Mouse (Mus musculus): Measurements from ENCODE around the gene Atp2a1.

DNA sequence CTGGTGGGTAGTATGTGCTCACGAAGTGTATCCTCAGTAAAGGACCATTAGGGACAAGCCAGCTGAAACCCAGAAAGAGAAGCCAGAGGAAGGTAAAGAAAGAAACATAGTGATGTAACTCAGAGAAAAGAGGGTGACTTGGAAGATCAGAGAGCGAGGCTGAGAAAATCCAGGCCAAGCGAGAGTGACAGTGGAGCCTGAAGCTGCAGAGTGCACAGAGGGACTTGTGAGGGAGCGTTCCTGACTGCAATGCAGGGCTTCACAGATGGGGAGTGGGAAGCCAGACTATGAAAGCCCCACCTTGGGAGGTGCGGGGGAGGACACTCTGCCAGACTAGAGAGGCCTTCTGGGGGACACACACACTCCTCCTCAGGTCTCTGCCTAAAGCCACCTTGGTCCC is 4.7 kb downstream of the Atp2a1 start:
- TF ChIP-seq CTCF (IDR thresholded peaks at IDR 0.05; ENCODE audit: control insufficient read depth, insufficient read depth, insufficient read length) (no peak), MYOG (IDR thresholded peaks at IDR 0.05; ENCODE audit: control insufficient read depth, extremely low read depth, insufficient read length) (no peak), CEBPB (IDR thresholded peaks at IDR 0.05; ENCODE audit: low read depth) (no peak), MAX (IDR thresholded peaks at IDR 0.05) (no peak), USF1 (IDR thresholded peaks at IDR 0.05; ENCODE audit: low read depth) (no peak), FOSL1 (IDR thresholded peaks at IDR 0.05; ENCODE audit: insufficient read depth, low read length, poor library complexity, severe bottlenecking) (no peak), MYOD1 (IDR thresholded peaks at IDR 0.05; ENCODE audit: control insufficient read depth, insufficient read length, low read depth) (no peak)
